Mouse (Mus musculus) myocyte (in vitro differentiated cells): ENCODE data around the gene Cdc7. TPM values are rescaled to one million over a fixed set of nuclear protein-coding genes. Genes with fewer than 3 reads are reported as not detected.

Experiments
- H3K27me3 ChIP-seq: one replicate; pipeline ENCODE4 v1.6.1; 2011; ENCODE audit not compliant: control insufficient read depth, insufficient read depth, insufficient read length
- H3K36me3 ChIP-seq: one replicate; pipeline ENCODE4 v1.6.1; 2011; ENCODE audit not compliant: control insufficient read depth, insufficient read depth
- H3K4me2 ChIP-seq: one replicate; pipeline ENCODE4 v1.6.1; 2011; ENCODE audit warnings: low read depth, control low read depth
- H3K4me3 ChIP-seq: one replicate; pipeline ENCODE4 v1.5.1; 2011; ENCODE audit warnings: mild to moderate bottlenecking, control low read depth, moderate library complexity
- H3K79me2 ChIP-seq: one replicate; pipeline ENCODE4 v1.6.1; 2011; ENCODE audit not compliant: control insufficient read depth, insufficient read depth
- H3ac ChIP-seq: one replicate; pipeline ENCODE4 v1.6.1; 2011; ENCODE audit not compliant: control insufficient read depth, insufficient read length
- CEBPB ChIP-seq: IDR thresholded peaks from 2 replicates; pipeline ENCODE4 v1.6.1; 2011; ENCODE audit warnings: mild to moderate bottlenecking, moderate library complexity; ENCODE audit not compliant: poor library complexity, insufficient read depth, severe bottlenecking
- E2F4 ChIP-seq: IDR thresholded peaks from one replicate; pipeline ENCODE4 v1.6.1; 2011; ENCODE audit warnings: mild to moderate bottlenecking, control low read depth, moderate library complexity; ENCODE audit not compliant: insufficient read depth
- MAX ChIP-seq: IDR thresholded peaks from one replicate; pipeline ENCODE4 v1.6.1; 2011; ENCODE audit warnings: low read depth, mild to moderate bottlenecking, control low read depth
- MYOD1 ChIP-seq, 3 experiments: IDR thresholded peaks; one replicate each; pipeline ENCODE4 v1.6.1; 2011; ENCODE audit warnings: control low read depth in 2 of 3, low read depth in 2 of 3, mild to moderate bottlenecking in 2 of 3, moderate library complexity in 1 of 3; ENCODE audit not compliant: insufficient read length in 2 of 3, control insufficient read depth in 1 of 3
- MYOG ChIP-seq, 3 experiments: IDR thresholded peaks; one replicate each; pipeline ENCODE4 v1.6.1; 2011; ENCODE audit warnings: control low read depth in 2 of 3, low read depth in 2 of 3, mild to moderate bottlenecking in 2 of 3; ENCODE audit not compliant: insufficient read length in 2 of 3, control insufficient read depth in 1 of 3, insufficient read depth in 1 of 3
- POLR2A ChIP-seq: IDR thresholded peaks from one replicate; pipeline ENCODE4 v1.6.1; 2011; ENCODE audit warnings: low read depth, mild to moderate bottlenecking, control low read depth, moderate library complexity; ENCODE audit not compliant: insufficient read length
- POLR2AphosphoS2 ChIP-seq: IDR thresholded peaks from one replicate; pipeline ENCODE4 v1.6.1; 2011; ENCODE audit warnings: low read depth, control low read depth; ENCODE audit not compliant: insufficient read length
- REST ChIP-seq: IDR thresholded peaks from one replicate; pipeline ENCODE4 v1.6.1; 2011; ENCODE audit warnings: mild to moderate bottlenecking, control low read depth, moderate library complexity; ENCODE audit not compliant: insufficient read depth, insufficient read length
- SRF ChIP-seq: IDR thresholded peaks from one replicate; pipeline ENCODE4 v1.6.1; 2011; ENCODE audit warnings: low read depth; ENCODE audit not compliant: control insufficient read depth, insufficient read length
- TCF12 ChIP-seq: IDR thresholded peaks from one replicate; pipeline ENCODE4 v1.6.1; 2011; ENCODE audit warnings: mild to moderate bottlenecking, control low read depth; ENCODE audit not compliant: poor library complexity, insufficient read depth, severe bottlenecking
- TCF3 ChIP-seq: IDR thresholded peaks from one replicate; pipeline ENCODE4 v1.6.1; 2011; ENCODE audit warnings: low read depth, control low read depth; ENCODE audit not compliant: insufficient read length
- USF1 ChIP-seq: IDR thresholded peaks from one replicate; pipeline ENCODE4 v1.6.1; 2011; ENCODE audit warnings: low read depth, mild to moderate bottlenecking, control low read depth, moderate library complexity
- polyA plus RNA-seq: library from polyadenylated mRNA; unstranded; fragments of >200 nt; fragmentation: generic; extraction: Trizol; gene quantifications from one replicate; pipeline ENCODE4 v1.2.1, GENCODE M21; 2012; ENCODE audit warnings: missing spikeins

Cdc7 gene
- polyA plus RNA-seq, 1 experiment: 1.8 TPM

GRCm38 (mm10) chr5:107028557-107028956, 64.4 kb downstream of the Cdc7 start:
- H3K79me2 ChIP-seq: no peaks in the 10 kb centered on the region
- H3ac ChIP-seq: no peak overlapping the region
- H3K4me2 ChIP-seq: no peak overlapping the region
- TF ChIP-seq MYOD1 (IDR thresholded peaks at IDR 0.05; ENCODE audit: control insufficient read depth in 1 of 3, insufficient read length in 2 of 3, low read depth in 2 of 3): no peak
- no peak for TF ChIP-seq SRF
- TF ChIP-seq POLR2AphosphoS2: no peak
- TF ChIP-seq CEBPB: no peak
- no peak for TF ChIP-seq MAX
- TF ChIP-seq E2F4: no peak
- no peak for TF ChIP-seq POLR2A
- no peak for TF ChIP-seq TCF3
- no peak for TF ChIP-seq TCF12
- TF ChIP-seq USF1: no peak
- no peaks in the 10 kb centered on the region for H3K27me3 ChIP-seq
- no peak overlapping the region for H3K4me3 ChIP-seq
- no peaks in the 10 kb centered on the region for H3K36me3 ChIP-seq

DNA sequence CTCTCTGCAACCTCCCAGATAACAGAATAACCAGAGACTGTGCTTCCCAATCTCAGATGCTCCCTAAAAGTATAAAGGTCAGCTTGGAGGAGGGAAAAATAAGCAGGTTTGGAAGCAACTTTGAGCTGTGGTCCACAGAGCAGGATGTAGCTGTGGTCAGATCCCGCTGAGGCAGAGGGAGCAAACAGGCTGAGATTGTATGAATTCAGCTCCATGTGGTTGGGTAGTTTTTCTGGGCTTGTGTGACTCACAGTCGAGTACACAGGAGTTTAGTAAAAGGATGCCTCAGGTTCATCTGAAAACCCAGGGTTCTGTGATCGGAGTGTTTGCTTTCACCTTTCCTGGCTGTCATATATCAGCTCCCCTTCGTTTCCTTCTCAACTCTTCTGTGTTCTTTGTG, 65.7 kb downstream of the Cdc7 start:
- TF ChIP-seq USF1 (no peak), MAX (no peak), MYOG (IDR thresholded peaks at IDR 0.05; ENCODE audit: control insufficient read depth in 1 of 3, insufficient read depth in 1 of 3, insufficient read length in 2 of 3, low read depth in 2 of 3) (no peak), REST (no peak), POLR2AphosphoS2 (no peak), SRF (no peak)

GRCm38 (mm10) chr5:107030821-107031220, 66.7 kb downstream of the Cdc7 start:
- no peaks in the 10 kb centered on the region for H3K79me2 ChIP-seq
- H3K36me3 ChIP-seq: no peaks in the 10 kb centered on the region
- no peak overlapping the region for H3ac ChIP-seq
- no peak overlapping the region for H3K4me3 ChIP-seq
- no peak overlapping the region for H3K4me2 ChIP-seq
- TF ChIP-seq MYOD1 (IDR thresholded peaks at IDR 0.05; ENCODE audit: control insufficient read depth in 1 of 3, insufficient read length in 2 of 3, low read depth in 2 of 3) (no peak), SRF (no peak), POLR2A (no peak), USF1 (no peak), REST (no peak), TCF3 (no peak), MAX (no peak), E2F4 (no peak), CEBPB (no peak), POLR2AphosphoS2 (no peak), TCF12 (no peak), MYOG (IDR thresholded peaks at IDR 0.05; ENCODE audit: control insufficient read depth in 1 of 3, insufficient read depth in 1 of 3, insufficient read length in 2 of 3, low read depth in 2 of 3) (no peak)
- H3K27me3 ChIP-seq: no peaks in the 10 kb centered on the region

More for the DNA sequence above, 65.7 kb downstream of the Cdc7 start:
- H3K36me3 ChIP-seq: no peaks in the 10 kb centered on the region
- H3K4me3 ChIP-seq: no peak overlapping the region
- H3K27me3 ChIP-seq: no peaks in the 10 kb centered on the region
- no peaks in the 10 kb centered on the region for H3K79me2 ChIP-seq
- no peak overlapping the region for H3ac ChIP-seq
- peak overlapping the region; percentile 29 for H3K4me2 ChIP-seq

Other genes starting within 250 kb of the Cdc7 start
- gene Hfm1, start 38.0 kb upstream of the Cdc7 start, polyA plus RNA-seq: not detected